Mouse (Mus musculus): ENCODE data around the gene Gm45140.

Gm45140 gene

DNA sequence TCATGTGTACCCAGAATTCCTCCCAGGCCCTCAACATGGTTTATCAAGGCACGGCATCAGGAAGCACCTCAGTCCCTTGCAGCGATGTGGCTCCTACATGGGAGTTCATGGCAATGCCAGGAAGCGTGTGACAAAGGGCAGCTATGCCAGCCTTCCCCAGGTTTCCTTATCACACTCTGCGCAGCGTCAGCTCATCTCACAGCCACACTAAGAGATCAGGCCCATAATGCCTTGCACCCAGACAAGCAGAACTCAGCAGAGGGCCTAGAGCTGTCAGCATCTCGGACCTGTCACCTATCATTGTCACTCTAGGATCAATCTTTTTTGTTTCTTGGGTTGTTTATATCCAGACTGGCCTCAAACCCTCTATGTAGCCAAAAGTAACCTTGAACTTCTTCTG, 36.0 kb downstream of the Gm45140 start:
- no peak for DNase-seq (ENCODE audit: low spot score in 2 of 2)

DNA sequence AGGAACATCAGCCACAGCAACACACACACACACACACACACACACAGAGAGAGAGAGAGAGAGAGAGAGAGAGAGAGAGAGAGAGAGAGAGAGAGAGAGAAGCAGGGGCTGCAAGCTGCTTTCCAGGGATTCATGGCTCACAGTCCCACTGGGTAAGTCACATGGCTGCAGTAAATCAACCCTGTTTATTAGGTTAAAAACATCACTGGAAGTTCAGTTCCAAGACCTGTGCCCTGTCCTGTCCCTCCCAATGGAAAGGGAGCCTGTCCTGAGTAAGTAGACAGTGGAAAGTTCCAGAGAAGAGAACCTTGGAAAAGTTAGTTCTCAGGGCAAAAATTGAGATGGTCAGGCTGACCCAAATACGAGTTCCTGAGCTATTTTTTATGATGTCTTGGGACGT, 38.3 kb downstream of the Gm45140 start:
- DNase-seq (ENCODE audit: low spot score in 2 of 2): no peak

DNA sequence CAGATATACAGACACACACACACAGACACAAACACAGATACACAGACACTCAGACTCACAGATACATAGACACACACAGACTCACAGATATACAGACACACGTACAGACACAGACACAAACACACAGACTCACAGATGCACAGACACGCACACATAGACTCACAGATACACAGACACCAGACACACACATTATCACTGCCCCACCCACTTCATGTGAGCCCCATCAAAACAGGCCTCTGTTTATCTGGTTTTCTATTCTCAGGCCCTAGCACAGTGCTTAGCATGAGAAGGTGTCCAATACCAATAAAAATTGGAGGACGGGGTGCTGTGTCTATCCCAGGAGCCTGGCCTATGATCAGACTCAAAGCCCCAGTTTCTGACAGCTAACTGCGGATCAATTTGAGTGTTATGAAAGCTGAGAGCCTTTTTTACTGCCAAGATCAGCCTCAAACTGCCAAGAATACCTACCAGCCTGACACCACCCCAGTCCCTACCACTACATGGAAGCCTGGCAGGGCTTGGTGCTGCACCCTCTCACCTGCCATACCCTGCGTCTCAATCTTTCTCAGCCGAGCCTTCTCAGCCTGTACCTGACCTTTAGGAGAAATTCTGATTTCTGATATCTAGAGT, 39.2 kb downstream of the Gm45140 start:
- no peak for DNase-seq (ENCODE audit: low spot score in 2 of 2)

DNA sequence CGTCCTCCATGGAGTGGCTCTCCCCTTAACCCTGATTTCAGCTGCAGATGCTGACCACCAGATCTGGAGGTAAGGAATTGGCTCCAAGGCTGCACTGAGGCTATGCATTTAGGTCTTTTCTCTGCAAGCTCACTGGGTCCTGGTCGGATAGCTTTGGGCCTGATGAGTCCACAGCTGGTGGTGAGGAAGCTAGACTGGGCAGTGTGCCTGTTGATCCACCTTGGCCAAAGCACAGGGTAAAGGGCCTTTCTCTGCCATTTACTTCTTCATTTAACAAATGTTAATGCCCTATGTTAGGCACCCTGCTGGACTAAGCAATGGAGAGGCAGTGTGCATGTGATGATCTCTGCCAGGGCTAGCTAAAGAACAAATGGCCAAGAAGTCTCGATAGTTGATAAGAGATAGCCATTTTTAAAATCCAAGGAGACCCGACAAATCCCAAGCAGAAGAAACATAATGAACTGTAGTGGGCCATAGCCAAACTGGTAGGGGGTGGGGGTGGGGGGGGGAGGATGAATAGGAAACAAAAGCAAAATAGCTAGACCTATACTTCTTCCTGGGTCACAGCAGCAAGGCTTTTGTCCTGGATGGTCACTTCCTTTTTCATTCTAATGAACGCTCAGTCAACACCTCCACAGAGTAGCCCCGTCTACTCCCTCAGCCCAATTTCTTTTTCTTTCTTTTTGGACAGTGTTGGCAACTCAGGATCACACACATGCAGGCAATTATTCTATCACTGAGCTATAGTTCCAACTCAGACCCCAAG, 40.0 kb downstream of the Gm45140 start:
- no peak for DNase-seq (ENCODE audit: low spot score in 2 of 2)

DNA sequence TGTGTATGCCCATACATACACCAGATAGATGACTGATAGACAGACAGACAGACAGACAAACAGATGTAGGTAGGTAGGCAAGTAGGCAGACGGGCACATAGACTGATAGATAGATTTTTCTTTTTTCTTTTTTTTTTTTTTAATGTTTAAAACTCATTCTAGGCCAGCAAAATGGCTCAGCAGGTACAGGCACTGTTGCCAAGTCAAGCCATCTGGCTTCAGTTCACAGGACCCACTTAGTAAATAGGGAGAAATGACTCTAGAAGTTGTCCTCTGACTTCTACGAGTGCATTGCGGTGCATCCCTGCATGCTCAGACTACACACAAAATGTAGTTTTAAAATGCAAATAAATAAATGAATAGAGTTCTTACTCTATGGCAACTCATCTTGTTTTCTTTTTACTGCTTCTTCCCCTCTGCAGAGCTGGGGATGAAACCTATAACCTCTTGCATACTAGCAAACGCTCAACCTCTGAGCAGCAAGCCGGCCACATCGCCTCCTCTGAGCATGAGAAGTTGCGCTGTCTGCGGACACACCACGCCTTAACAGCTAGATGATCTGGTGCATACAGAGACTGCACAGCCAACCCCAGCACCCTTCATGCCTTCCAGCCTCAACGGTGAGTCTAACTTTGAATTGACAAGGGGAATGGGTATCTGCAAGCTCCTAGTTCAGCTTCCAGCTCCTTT, 41.6 kb downstream of the Gm45140 start:
- DNase-seq (ENCODE audit: low spot score in 2 of 2): no peak

DNA sequence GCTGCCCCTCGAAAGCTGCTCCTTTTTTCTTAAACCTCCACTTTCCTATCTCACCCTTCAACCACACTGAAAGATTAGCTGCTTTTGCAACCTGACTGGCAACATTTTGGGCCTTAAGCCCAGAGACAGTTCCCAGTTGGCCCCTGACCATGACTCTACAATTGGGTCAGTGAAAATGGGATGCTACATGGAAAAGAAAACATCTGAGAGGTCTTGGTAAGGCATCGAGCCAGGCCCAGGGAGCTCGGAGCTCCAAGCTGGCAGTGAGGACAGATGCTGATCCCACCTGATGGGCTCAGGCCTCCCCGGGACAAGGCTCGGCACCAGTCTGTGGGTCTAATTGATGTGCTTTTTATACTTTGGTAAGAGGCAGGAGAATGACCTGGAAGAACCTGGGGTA, 43.8 kb downstream of the Gm45140 start:
- no peak for DNase-seq (ENCODE audit: low spot score in 2 of 2)

DNA sequence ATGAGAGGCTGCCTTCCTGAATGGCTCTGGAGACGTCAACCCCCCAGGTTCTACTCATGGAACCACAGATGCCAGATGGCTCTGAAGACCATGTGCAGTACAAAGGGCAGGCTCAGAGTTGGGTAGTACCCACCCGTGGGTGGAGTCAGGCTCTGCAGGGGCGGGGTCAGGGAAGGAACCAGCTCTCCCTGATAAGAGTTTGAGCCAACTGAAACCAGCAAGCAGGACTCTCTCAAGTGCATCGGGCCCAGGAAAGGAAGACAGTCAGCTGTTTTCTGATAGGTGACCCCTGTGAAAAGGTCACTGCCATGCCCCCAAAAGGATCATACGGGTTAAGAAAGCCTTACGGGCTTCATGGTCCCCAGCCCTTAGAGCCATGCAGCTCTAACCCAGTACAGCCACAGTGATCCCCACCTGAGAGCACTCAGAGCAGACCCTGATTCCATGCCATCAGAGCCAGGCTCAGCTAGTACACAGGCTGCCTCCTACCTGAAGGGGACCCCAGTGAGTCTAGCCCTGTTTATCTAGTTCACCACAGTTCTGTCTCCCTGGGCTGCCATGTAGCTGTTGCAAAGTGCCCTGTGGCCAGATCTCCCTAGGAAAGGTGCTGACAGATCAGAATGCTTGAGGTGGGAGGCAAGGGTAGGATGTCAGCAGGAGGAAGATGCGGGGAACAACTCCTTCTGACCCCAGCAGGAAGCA, 44.7 kb downstream of the Gm45140 start:
- DNase-seq (ENCODE audit: low spot score in 2 of 2): peak; percentile 74 to 80

DNA sequence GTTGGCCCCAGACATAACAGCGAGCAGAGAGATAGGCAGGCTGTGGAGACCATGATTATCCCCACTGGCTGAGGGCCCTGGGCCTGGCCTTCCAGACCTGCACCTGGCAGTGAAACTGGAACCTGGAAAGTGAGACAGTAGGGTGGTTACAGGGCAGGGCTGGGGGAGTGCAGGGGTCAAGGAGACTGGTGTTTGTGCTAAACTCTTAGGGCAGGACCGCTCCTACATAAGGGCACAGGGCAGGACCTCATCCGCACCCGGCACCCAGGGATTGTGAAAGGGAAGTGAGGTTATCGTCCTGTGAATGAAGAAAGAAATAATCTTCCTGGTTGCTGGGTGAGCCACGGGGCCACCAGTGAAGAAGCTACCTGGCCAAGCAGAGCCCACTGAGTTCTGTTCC, 45.8 kb downstream of the Gm45140 start:
- no peak for DNase-seq (ENCODE audit: low spot score in 2 of 2)

DNA sequence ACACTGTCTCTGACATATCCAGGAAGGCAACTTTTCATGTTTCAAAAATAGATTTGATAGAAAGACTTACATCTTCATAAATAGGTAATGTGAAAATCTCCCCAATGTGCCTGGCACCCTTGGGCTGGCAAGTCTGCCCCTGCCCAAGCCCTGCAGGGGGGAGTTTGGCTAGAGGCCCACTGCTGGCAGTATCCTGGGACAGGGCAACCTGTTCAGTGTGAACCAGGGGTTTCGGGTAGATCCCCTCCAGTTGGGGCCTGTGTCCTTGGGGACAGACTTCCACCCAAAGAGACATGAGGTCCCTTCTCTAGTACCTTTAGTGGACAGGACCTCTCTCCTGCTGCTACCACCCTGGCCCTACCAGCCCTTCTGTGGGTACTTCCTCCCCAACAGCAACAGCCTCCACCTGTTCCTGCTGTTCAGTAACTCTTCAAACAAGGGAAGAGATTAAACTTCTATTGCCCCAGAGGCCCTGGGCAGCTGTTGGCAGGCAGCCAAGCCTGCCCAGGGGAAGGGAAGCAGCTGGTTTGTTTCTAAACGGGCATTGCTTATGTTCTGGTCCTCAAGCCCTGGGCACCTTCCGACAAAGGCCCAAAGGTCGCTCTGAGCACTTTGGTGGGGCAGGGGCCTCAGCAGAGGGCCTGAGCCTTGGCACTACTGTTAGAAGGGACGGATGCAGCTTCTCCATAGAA, 46.6 kb downstream of the Gm45140 start:
- DNase-seq (ENCODE audit: low spot score in 2 of 2): no peak

DNA sequence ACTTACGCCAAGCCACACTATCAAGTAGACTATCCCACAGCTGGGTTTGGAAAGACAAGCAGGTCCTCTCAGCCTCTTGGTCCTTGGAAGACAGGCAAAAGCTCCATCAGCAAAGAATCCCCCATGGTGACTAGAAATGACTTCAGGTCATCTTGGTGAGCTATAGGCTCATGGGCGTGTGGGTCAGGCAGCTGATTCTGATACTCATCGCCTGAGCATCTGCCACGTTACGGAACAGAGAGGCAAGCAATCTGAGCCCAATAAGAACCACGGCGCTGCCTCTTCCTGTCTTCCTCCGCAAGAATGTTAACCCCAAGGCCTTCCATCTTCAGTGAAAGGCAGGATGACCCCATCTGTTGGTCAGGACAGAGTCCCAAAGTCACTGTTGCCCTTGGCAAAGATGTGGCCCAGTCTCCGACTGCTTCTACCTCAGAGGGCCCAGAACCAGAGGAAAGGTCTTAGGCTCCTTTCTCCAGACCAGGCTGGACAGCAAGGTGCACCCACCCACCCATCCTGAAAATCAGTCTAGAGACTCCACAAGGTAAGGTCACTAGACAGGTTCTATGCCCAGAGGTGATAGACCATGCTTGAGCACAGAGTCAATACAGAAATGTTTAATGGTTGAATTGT, 47.2 kb downstream of the Gm45140 start:
- DNase-seq (ENCODE audit: low spot score in 2 of 2): no peak

DNA sequence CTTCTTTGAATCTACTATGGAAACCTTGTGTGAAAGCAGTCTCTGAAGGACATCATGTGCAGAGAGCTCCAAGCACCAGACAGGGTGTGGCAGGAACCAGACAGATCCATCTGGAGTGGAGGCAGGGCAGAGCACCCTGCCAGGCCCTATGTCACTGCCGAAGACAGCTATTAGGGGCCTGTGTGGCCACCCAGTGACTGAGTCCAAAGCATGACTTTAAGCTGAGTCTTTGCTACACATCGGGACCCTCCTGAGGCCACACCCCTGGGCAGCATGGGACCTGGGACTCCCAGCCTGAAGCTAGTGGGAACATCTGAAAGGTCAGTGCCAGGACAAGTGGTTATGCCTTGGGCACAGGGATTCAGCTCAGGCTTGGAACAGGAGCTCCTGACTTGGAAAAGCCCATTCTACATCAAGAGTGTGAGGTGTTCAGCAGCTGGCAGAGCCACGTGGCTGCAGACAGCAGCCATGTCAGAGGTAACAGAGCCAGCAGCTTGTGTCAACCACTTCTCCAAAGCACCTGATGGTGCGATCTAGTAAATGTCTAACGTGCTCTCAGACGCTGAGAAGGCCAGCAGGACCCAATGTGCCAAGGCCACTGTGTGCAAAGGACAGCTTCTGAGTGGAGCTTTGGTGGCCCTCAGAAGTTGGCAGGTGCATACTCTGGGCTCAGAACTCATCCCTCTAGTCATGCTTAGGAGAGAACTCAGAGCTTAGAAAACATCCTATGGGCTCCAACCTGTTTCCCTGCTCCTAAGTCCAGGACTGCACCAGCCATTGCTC, 48.3 kb downstream of the Gm45140 start:
- no peak for DNase-seq (ENCODE audit: low spot score in 2 of 2)

DNA sequence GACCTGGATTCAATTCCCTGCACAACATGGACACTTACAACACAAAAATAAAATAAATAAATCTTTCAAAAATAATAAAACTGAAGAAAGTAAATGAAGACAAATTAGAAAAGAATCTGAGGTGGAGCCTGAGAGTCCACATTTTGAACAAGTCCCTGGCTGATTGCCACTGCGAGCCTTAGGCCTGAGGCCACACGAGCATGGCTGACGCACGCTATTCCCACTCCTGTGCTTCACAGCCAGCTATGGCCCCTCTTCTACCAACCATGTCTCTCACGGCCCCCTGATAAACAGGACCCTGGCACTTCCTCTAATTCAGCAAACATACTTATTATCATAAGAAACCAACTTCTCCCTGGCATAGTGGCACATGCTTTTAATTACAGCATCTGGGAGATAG, 49.0 kb downstream of the Gm45140 start:
- DNase-seq (ENCODE audit: low spot score in 2 of 2): no peak

DNA sequence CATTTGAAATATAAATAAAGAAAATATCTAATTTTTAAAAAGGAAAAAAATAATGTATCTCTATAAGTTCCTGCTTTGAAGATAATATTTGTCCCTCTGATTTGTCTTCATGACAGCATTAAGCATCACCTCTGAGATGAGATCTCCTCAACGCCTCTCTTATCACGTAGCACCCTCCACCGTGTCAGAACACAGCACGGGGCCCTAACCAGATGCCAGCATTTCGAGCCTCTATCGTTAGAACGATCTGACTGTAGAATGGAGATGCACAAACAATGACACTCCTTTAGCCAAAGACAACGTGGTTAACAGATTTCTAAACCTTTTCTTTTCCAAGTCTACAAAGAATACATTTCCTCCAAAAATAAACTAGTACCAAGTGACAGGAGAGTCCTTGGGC, 51.6 kb downstream of the Gm45140 start:
- no peak for DNase-seq (ENCODE audit: low spot score in 2 of 2)

DNA sequence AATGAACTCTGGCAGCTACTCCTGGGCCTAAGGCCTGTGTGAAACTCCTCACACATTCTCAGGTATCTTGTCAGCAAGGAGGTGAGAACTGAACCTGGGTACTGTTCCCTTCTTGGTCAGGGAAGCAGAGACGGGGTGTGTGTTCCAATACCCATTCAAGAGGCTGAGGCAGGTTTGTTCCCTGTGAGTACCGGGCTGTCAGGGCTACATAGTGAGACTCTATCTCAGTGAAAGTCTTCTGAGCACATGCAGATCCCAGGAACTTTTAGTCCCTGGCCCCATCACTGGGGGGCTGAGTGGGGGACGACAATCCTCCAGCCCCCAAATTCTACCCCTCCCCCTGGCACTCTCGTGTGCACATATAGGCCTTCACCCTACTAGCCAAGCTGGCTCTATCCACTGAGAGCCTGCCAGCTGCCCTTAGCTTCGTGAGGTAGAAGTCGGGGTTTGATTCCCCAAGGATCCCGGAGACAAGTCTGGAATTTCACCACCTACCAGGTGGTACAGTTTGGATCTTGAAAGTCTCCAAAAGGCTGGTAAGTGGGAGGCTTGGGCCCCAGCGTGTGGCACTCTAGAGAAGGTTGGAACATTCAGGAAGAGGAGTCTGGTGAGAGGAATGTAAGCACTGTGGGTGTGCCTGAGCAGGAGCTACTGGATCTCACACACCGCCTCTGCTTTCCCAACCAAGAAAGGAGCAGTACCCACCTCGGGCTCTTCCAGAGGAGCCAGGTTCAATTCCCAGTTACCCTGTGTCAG, 54.9 kb downstream of the Gm45140 start:
- DNase-seq (ENCODE audit: low spot score in 2 of 2): no peak

DNA sequence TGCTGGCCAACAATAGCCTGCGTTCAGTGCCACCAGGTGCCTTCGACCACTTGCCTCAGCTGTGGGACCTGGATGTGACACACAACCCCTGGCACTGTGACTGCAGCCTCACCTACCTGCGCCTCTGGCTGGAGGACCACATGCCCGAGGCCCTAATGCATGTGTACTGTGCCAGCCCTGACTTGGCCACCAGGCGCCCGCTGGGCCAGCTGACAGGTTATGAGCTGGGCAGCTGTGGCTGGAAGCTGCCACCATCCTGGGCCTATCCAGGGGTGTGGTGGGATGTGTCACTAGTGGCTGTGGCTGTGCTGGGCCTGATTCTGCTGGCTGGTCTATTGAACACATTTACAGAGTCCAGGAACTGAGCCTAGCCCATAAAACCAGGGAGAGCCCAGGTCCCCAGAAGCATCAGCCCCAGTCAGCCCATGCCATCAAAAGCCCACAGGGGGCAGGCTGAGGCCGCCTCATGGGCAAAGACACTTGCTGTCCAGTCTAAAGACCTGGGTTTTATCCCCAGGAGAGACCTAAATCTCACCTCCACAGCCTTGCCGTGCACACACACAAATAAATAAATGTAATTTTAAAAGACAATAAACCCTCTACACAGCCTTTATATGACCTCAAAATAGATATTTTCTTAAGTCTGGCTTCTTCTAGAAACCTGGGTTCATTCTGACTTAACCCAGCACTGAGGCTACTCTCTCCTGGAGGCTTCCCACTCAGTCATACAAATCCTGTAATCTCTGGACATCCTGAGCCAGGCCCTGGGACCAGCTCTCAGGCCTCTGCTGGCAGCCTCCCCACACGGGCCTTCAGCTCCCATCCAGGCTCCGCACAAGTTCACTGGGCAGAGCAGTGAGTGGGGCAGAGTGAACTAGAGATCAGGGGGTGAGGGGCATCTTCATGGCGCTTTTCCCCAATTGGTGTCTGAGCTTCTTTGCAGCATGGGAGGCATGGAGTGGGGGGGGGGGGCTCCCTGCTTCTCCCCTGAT, 56.1 kb downstream of the Gm45140 start:
- DNase-seq (ENCODE audit: low spot score in 2 of 2): no peak

DNA sequence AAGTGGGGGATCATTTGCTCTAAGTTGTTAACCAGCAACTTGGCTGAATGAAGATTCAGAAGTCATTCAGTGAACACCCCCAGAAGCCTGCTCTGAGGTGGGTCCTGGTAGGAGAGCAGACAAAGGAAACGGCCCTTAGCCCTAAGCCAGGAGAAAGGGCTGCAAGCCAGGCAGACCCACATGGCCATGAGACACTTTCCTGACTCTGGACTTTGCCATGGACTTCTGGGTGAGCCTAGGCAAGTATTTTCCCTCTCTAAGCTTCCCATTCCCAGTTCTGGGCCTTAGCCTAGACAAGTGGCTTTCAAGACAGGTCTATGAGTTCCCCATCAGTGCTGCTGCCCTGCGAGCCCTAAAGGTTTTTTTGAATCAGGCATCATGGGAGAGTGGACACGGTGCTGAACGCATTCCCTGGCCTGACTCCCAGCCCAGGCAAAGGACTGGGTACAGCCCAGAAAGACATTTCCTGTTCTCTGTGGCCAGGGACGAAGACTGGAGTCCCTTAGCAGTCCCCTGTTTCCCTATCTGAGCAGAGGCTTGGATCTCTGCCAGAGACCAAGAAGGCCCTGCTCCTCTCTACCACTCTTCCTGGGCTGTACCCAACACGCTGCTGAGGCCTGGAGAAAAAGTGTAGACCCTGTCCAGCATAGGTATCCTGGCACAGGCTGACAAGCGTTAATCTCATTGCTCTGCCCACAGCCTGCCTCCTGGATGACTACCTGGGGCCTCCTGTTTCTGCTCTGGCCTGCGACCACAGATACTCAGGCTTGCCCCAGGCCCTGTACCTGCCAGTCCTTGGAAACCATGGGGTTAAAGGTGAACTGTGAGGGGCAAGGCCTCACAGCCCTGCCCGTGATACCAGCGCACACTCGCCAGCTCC, 57.1 kb downstream of the Gm45140 start:
- DNase-seq (ENCODE audit: low spot score in 2 of 2): no peak

DNA sequence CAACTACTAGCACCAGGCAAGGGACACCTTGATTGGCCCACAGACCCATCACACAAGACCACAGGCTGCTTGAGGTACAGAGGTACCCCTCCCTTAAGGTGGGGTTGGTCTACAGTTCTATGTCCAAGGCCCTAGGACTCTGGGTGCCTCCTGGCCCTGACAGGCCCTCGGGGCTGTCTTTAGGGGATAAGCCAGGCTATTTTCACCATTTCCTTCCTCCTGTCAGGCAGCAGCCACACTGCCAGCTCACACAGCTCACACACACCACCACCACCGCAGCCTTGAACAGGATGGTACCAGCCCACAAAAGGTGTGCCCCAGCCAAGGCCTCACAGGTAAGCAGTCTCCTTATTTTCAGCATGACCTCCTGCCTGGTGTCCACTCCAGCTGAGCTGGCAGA, 57.8 kb downstream of the Gm45140 start, which contains the start of gene Gp9:
Gene Gp9, plus strand, starts transcription at position 231 of the 400 bp plus-strand sequence.
- DNase-seq (ENCODE audit: low spot score in 2 of 2): no peak
